Mouse (Mus musculus) intestine, embryonic 14.5 days (tissue): ENCODE results near the gene Idua. TPM values are rescaled to one million over a fixed set of nuclear protein-coding genes. Genes with fewer than 3 reads are reported as not detected.

Experiments used
- ATAC-seq: fragments of 200-750 bp; cut with Nextera tagmentation; replicated peaks from 2 replicates; pipeline ENCODE4 v1.8.0; 2017; ENCODE audit warnings: low read depth, moderate number of reproducible peaks, moderate TSS enrichment, moderate library complexity; ENCODE audit not compliant: low FRiP score, low TSS enrichment
- DNase-seq: peaks from one replicate; pipeline ENCODE4 v3.0.0-alpha.2; 2018; ENCODE audit warnings: low spot score
- H3K27ac ChIP-seq: fragments of 300-500 bp; sonication (generic); 2 replicates; pipeline ENCODE4 v1.5.1; 2014; ENCODE audit warnings: low read depth, mild to moderate bottlenecking, control low read depth
- H3K27me3 ChIP-seq: fragments of 300-500 bp; sonication (generic); replicated peaks from 2 replicates; pipeline ENCODE4 v1.6.1; 2014; ENCODE audit warnings: low read length, control low read depth; ENCODE audit not compliant: control insufficient read depth, insufficient read depth
- H3K36me3 ChIP-seq: fragments of 300-500 bp; sonication (generic); 2 replicates; pipeline ENCODE4 v1.6.1; 2014; ENCODE audit warnings: low read length, control low read depth; ENCODE audit not compliant: control insufficient read depth, insufficient read depth
- H3K4me1 ChIP-seq: fragments of 300-500 bp; sonication (generic); replicated peaks from 2 replicates; pipeline ENCODE4 v1.6.1; 2014; ENCODE audit warnings: low read length, control low read depth, mixed read lengths; ENCODE audit not compliant: control insufficient read depth, insufficient read depth
- H3K4me2 ChIP-seq: fragments of 300-500 bp; sonication (generic); 2 replicates; pipeline ENCODE4 v1.6.1; 2014; ENCODE audit warnings: low read length
- H3K4me3 ChIP-seq: fragments of 300-500 bp; sonication (generic); 2 replicates; pipeline ENCODE4 v1.5.1; 2014; ENCODE audit warnings: low read depth, low read length, control low read depth, mixed read lengths
- H3K9ac ChIP-seq: fragments of 300-500 bp; sonication (generic); 2 replicates; pipeline ENCODE4 v1.6.1; 2014; ENCODE audit warnings: mild to moderate bottlenecking, low read length
- H3K9me3 ChIP-seq: fragments of 300-500 bp; sonication (generic); 2 replicates; pipeline ENCODE4 v1.6.1; 2016; ENCODE audit warnings: low read length, control low read depth; ENCODE audit not compliant: control insufficient read depth
- WGBS: fragments of 180-500 bp; shearing (Covaris S2); extraction: QIAGEN DNeasy Blood & Tissue Kit; methylation state at CpG from one replicate; pipeline ENCODE4 v1.1.7; 2014; 5-methylcytosine and 5-hydroxymethylcytosine counted together
- polyA plus RNA-seq: library from polyadenylated mRNA; unstranded; fragments of >200 nt; fragmentation: Nextera tagmentation; extraction: Ambion mirVana; gene quantifications from 2 replicates; pipeline ENCODE4 v1.2.1, GENCODE M21; 2014

The Idua gene
- polyA plus RNA-seq, 1 experiment from 2014 or later, result 13.4 TPM

- 85% methylated on average over 2 of the region's 2 CpGs for WGBS
- no peak for ATAC-seq
Observed at GRCm38 (mm10) chr5:108713096-108713495, 53.0 kb downstream of the Idua start.

GRCm38 (mm10) chr5:108713691-108714090, 53.6 kb downstream of the Idua start:
- Histone ChIP-seq H3K4me3 (no peak overlapping the region), H3K4me1 (no peaks in the 10 kb centered on the region), H3K27ac (no peak overlapping the region), H3K27me3 (no peaks in the 10 kb centered on the region), H3K9ac (no peak overlapping the region), H3K4me2 (no peak overlapping the region), H3K9me3 (no peaks in the 10 kb centered on the region), H3K36me3 (no peaks in the 10 kb centered on the region)
- DNase-seq (no peak), ATAC-seq (0 out of 2 replicates have a peak, but pooled peaks have one; percentile 3)

More at GRCm38 (mm10) chr5:108713096-108713495, 53.0 kb downstream of the Idua start:
- Histone ChIP-seq H3K9ac (no peak overlapping the region), H3K27me3 (no peaks in the 10 kb centered on the region), H3K4me1 (no peaks in the 10 kb centered on the region), H3K9me3 (no peaks in the 10 kb centered on the region), H3K27ac (no peak overlapping the region), H3K4me3 (no peak overlapping the region), H3K36me3 (0 out of 2 replicates have a peak, but pooled peaks cover 4% of the 10 kb centered on the region), H3K4me2 (no peak overlapping the region)
- DNase-seq, result no peak

- no peaks in the 10 kb centered on the region for H3K36me3 ChIP-seq
- WGBS, result 64% methylated on average over 6 of the region's 6 CpGs
- H3K27ac ChIP-seq, result no peak overlapping the region
- no peaks in the 10 kb centered on the region for H3K27me3 ChIP-seq
- H3K4me1 ChIP-seq, result no peaks in the 10 kb centered on the region
- no peaks in the 10 kb centered on the region for H3K9me3 ChIP-seq
- no peak for DNase-seq
- no peak overlapping the region for H3K9ac ChIP-seq
- ATAC-seq, result peak; percentile 54; the same call in 1 of the 2 replicates
- H3K4me2 ChIP-seq, result no peak overlapping the region
- no peak overlapping the region for H3K4me3 ChIP-seq
Observed at GRCm38 (mm10) chr5:108714149-108714548, 54.0 kb downstream of the Idua start.

- no peak overlapping the region for H3K27ac ChIP-seq
- H3K9ac ChIP-seq, result no peak overlapping the region
- no peak overlapping the region for H3K4me3 ChIP-seq
- no peaks in the 10 kb centered on the region for H3K27me3 ChIP-seq
- 83% methylated on average over 1 of the region's 1 CpGs for WGBS
- H3K4me2 ChIP-seq, result no peak overlapping the region
- DNase-seq (no peak), ATAC-seq (no peak)
- H3K4me1 ChIP-seq, result no peaks in the 10 kb centered on the region
- H3K9me3 ChIP-seq, result no peaks in the 10 kb centered on the region
- H3K36me3 ChIP-seq, result no peaks in the 10 kb centered on the region
Observed at GRCm38 (mm10) chr5:108715974-108716373, 55.8 kb downstream of the Idua start.

- 43% methylated on average over 4 of the region's 4 CpGs for WGBS
- no peaks in the 10 kb centered on the region for H3K27me3 ChIP-seq
- no peaks in the 10 kb centered on the region for H3K4me1 ChIP-seq
- no peak overlapping the region for H3K27ac ChIP-seq
- H3K4me2 ChIP-seq, result no peak overlapping the region
- H3K36me3 ChIP-seq, result no peaks in the 10 kb centered on the region
- DNase-seq, result no peak
- H3K9ac ChIP-seq, result no peak overlapping the region
- ATAC-seq, result no peak
- H3K4me3 ChIP-seq, result no peak overlapping the region
- no peaks in the 10 kb centered on the region for H3K9me3 ChIP-seq
Observed at GRCm38 (mm10) chr5:108718051-108718450, 57.9 kb downstream of the Idua start.

- Histone ChIP-seq H3K4me3 (no peak overlapping the region), H3K4me1 (no peaks in the 10 kb centered on the region), H3K9ac (no peak overlapping the region), H3K9me3 (no peaks in the 10 kb centered on the region), H3K36me3 (no peaks in the 10 kb centered on the region), H3K27ac (no peak overlapping the region), H3K27me3 (no peaks in the 10 kb centered on the region), H3K4me2 (no peak overlapping the region)
- WGBS, result 64% methylated on average over 7 of the region's 7 CpGs
- DNase-seq (no peak), ATAC-seq (no peak)
Observed at GRCm38 (mm10) chr5:108719761-108720160, 59.6 kb downstream of the Idua start.

GRCm38 (mm10) chr5:108724006-108724405, 63.9 kb downstream of the Idua start:
- Histone ChIP-seq H3K4me3 (no peak overlapping the region), H3K27me3 (no peaks in the 10 kb centered on the region), H3K9ac (no peak overlapping the region), H3K36me3 (no peaks in the 10 kb centered on the region), H3K27ac (no peak overlapping the region), H3K4me2 (no peak overlapping the region), H3K9me3 (no peaks in the 10 kb centered on the region), H3K4me1 (no peaks in the 10 kb centered on the region)
- ATAC-seq, result no peak
- no peak for DNase-seq
- 62% methylated on average over 2 of the region's 2 CpGs for WGBS

- DNase-seq, result peak; percentile 79
- H3K4me1 ChIP-seq, result no peaks in the 10 kb centered on the region
- no peak overlapping the region for H3K4me2 ChIP-seq
- ATAC-seq, result peak; percentile 77
- H3K9ac ChIP-seq, result no peak overlapping the region
- WGBS, result 25% methylated on average over 5 of the region's 5 CpGs
- H3K9me3 ChIP-seq, result no peaks in the 10 kb centered on the region
- H3K36me3 ChIP-seq, result no peaks in the 10 kb centered on the region
- no peak overlapping the region for H3K4me3 ChIP-seq
- H3K27ac ChIP-seq, result no peak overlapping the region
- no peaks in the 10 kb centered on the region for H3K27me3 ChIP-seq
Observed at GRCm38 (mm10) chr5:108726557-108727248, 66.6 kb downstream of the Idua start.

GRCm38 (mm10) chr5:108727425-108727824, 67.3 kb downstream of the Idua start:
- H3K9me3 ChIP-seq, result no peaks in the 10 kb centered on the region
- H3K9ac ChIP-seq, result no peak overlapping the region
- ATAC-seq, result 0 out of 2 replicates have a peak, but pooled peaks have one; percentile 54
- H3K4me1 ChIP-seq, result no peaks in the 10 kb centered on the region
- no peak for DNase-seq
- no peak overlapping the region for H3K4me2 ChIP-seq
- H3K4me3 ChIP-seq, result no peak overlapping the region
- 84% methylated on average over 1 of the region's 1 CpGs for WGBS
- no peaks in the 10 kb centered on the region for H3K36me3 ChIP-seq
- H3K27me3 ChIP-seq, result no peaks in the 10 kb centered on the region
- no peak overlapping the region for H3K27ac ChIP-seq
